Mouse (Mus musculus) T-helper 1 cell (primary cell): Measurements from ENCODE around the gene Ssh2.

Experiments used
- in situ Hi-C: fragments of 300-600 bp; cut with MboI, MseI; formaldehyde crosslinking; loops from one replicate; pipeline ENCODE4 v1.15.1; 2025; ENCODE audit warnings: high pct_unique_total_duplicates

Ssh2 gene

GRCm38 (mm10) chr11:77402508-77402907 lies 186.4 kb downstream of the Ssh2 start:
- in situ Hi-C loops, result no loop called here

GRCm38 (mm10) chr11:77406329-77406728 lies 190.2 kb downstream of the Ssh2 start:
- in situ Hi-C loops, result loop anchor here (5.0 kb wide), 1 partner anchor 36 kb away; no protein-coding TSS in a partner anchor

GRCm38 (mm10) chr11:77409879-77410278 lies 193.8 kb downstream of the Ssh2 start:
- in situ Hi-C loops, result loop anchor here (5.0 kb wide), 1 partner anchor 32 kb away; no protein-coding TSS in a partner anchor

- in situ Hi-C loops, result no loop called here
These were observed 195.2 kb downstream of the Ssh2 start for GRCm38 (mm10) chr11:77411284-77411683.

GRCm38 (mm10) chr11:77414141-77414839 lies 198.2 kb downstream of the Ssh2 start:
- in situ Hi-C loops, result no loop called here

GRCm38 (mm10) chr11:77416212-77417000 lies 200.3 kb downstream of the Ssh2 start:
- in situ Hi-C loops, result no loop called here

GRCm38 (mm10) chr11:77418021-77418420 lies 201.9 kb downstream of the Ssh2 start:
- in situ Hi-C loops, result no loop called here

- in situ Hi-C loops, result no loop called here
These were observed 207.2 kb downstream of the Ssh2 start for GRCm38 (mm10) chr11:77423175-77423859.

GRCm38 (mm10) chr11:77428446-77428845 lies 212.4 kb downstream of the Ssh2 start:
- in situ Hi-C loops, result no loop called here

- in situ Hi-C loops, result no loop called here
These were observed 220.9 kb downstream of the Ssh2 start for GRCm38 (mm10) chr11:77437026-77437425.

- in situ Hi-C loops, result loop anchor here (5.0 kb wide), 1 partner anchor 33 kb away; no protein-coding TSS in a partner anchor
These were observed 224.0 kb downstream of the Ssh2 start for GRCm38 (mm10) chr11:77440081-77440480.

- in situ Hi-C loops, result loop anchor here (5.0 kb wide), 1 partner anchor 34 kb away; no protein-coding TSS in a partner anchor
These were observed 224.9 kb downstream of the Ssh2 start for GRCm38 (mm10) chr11:77441020-77441419.

GRCm38 (mm10) chr11:77442186-77443170 lies 226.4 kb downstream of the Ssh2 start:
- in situ Hi-C loops, result loop anchor here (5.0 kb wide), 1 partner anchor 35 kb away; no protein-coding TSS in a partner anchor

- in situ Hi-C loops, result loop anchor here (5.0 kb wide), 3 partner anchors 38 to 133 kb away; no protein-coding TSS in a partner anchor
These were observed 228.9 kb downstream of the Ssh2 start for GRCm38 (mm10) chr11:77444939-77445338.

GRCm38 (mm10) chr11:77446628-77447041 lies 230.5 kb downstream of the Ssh2 start:
- in situ Hi-C loops, result loop anchor here (5.0 kb wide), 2 partner anchors 99 to 134 kb away; no protein-coding TSS in a partner anchor

- in situ Hi-C loops, result loop anchor here (5.0 kb wide), 2 partner anchors 102 to 137 kb away; no protein-coding TSS in a partner anchor
These were observed 233.1 kb downstream of the Ssh2 start for GRCm38 (mm10) chr11:77449224-77449623.

- in situ Hi-C loops, result no loop called here
These were observed 235.6 kb downstream of the Ssh2 start for GRCm38 (mm10) chr11:77451670-77452069.

- in situ Hi-C loops, result no loop called here
These were observed 237.3 kb downstream of the Ssh2 start for GRCm38 (mm10) chr11:77453388-77453787.

- in situ Hi-C loops, result no loop called here
These were observed 239.9 kb downstream of the Ssh2 start for GRCm38 (mm10) chr11:77455770-77456510.

- in situ Hi-C loops, result no loop called here
These were observed 240.8 kb downstream of the Ssh2 start for GRCm38 (mm10) chr11:77456866-77457265.
